Mouse (Mus musculus): ENCODE results near the gene Gm6034.
"Not testable (repeated sequence)": the region's sequence is repeated elsewhere in the genome, so short reads cannot be mapped to it uniquely, and the experiment has no call there.

The Gm6034 gene

DNA sequence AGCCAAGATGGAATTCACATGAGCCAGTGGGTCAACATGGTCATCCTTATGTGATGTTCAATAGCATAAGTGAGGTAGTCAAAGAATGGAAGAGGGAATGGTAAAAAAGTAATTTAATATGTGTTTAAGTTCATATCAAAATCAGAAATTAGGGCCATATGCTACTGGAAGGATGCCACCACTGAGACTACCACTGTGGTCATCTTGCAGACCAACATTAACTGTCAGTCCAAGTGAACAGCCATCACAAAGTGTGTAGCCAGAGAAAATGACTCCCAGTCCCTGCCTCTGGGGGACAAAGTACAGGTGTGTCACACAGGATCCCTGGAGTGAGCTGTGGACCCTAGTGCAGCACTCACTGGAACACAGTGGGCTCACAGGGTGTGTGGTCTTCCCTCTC lies 39.1 kb downstream of the Gm6034 start:
- DNase-seq (ENCODE audit: low spot score in 2 of 2) = not testable (repeated sequence)

DNA sequence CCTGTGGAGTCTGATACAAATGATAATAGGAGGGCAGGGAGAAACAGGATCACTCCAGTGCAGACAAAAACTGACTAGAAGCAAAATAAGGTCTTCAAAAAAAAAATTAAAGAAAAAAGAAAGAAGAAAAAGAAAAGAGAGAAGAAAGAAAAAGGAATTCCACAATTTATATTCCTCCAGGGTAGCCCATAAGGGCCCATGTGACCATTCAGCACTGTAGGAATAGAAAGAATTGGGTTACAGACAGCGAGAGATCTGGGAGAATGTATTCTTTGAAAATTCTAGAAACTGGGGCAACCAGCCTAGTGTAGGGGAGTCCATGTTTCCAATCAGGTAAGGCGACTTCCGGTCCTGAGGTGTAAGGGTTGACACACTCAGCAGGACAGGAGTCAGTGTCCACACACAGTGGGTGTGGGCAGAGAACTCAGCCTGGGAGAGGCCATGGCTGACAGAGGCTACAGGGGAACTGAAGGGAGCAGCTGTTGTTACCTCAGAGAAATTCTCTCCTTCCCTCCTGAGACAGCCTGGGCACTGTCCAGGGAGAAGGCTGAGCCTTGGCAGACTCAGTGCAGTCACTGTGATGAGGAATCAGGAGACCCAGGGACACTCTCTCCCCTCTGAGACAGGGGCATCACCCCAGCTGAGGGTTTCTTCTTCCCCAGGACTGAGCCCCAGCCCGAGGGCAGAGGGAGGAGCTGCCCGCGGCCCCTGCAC lies 39.9 kb downstream of the Gm6034 start:
- not testable (repeated sequence) for DNase-seq (ENCODE audit: low spot score in 2 of 2)

DNA sequence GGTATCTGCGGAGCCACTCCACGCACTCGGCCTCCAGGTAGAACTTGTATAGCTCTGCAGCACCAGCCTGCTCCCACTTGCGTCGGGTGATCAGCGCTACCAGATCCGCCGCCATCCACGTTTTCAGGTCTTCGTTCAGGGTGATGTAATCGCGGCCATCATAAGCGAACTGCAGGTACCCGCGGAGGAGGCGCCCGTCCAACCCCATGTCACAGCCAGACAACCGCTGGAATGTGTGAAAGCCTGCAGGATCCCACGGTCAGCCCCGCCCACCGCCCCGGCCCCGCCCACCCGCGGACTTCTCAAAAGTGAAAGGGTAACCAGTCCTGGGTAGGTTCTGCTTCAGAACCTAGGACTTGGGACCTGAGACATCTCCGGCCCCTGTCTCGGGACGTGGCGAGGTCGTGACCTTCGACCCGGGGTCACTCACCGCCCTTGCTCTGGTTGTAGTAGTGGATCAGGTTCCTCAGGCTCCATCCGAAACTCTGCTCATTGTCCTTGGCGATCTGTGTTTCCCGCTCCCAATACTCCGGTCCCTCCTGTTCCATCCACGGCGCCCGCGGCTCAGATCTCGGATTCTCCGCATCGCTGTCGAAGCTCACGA lies 40.6 kb downstream of the Gm6034 start:
- DNase-seq (ENCODE audit: low spot score in 2 of 2) = peak in 1 of 2 experiments; percentile 8

DNA sequence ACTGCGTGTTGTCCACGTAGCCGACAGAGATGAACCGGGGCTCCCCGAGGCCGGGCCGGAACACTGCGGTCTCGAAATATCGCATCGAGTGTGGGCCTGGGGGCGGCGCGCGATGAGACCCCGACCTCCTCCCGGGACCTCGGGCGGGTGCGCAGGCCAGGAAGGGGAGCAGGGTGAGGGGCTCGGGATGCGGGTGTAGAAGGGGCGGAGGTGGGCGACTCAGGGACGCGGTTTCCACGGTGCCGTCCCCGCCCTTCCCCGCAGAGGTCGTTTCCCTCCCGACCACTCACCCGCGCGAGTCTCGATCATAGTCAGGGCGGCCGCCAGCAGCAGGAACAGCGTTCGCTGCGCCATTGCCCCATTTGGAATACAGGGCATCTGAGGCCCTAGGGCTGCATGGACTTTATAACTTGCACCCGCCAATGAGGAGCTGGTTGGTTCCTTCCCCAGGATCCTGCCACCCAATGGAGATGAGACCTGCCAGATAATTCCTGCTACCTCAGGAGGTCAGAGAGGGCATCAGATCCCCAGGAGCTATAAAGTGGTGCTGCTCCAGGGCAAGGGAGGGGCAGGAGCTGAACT lies 41.2 kb downstream of the Gm6034 start:
- DNase-seq (ENCODE audit: low spot score in 2 of 2) = no peak

DNA sequence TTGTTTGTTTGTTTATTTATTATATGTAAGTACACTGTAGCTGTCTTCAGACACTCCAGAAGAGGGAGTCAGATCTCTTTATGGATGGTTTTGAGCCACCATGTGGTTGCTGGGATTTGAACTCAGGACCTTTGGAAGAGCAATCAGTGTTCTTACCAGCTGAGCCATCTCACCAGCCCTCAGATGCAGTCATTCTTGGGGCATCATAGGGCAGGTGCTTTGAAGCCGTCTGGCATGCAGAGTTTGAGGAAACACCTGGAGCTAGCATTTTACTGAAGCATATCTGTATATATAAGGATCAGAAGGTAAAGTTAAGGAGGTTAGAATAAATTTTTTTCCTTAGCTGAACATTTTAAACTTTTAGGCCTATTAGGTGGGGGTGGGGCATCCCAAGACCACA lies 43.2 kb downstream of the Gm6034 start:
- not testable (repeated sequence) for DNase-seq (ENCODE audit: low spot score in 2 of 2)

DNA sequence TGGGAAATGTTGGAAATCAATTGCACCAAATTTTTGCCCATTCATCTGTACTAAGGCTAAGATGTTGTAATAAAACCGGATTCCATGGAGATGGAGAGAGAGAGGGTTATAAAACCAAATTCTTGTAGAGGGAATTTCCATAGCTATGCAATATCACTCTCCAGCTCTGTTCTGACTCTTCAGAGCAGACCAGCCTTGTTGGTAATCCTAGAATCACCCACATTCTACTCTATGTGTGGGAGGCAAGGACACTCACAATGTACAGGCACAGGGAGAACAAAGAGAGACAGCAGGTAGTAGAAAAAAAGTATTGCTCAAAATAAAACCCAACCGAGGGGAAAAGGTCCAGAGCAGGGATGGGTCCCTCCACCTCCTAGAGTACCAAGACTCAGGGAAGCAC lies 49.2 kb downstream of the Gm6034 start:
- DNase-seq (ENCODE audit: low spot score in 2 of 2) = not testable (repeated sequence)

DNA sequence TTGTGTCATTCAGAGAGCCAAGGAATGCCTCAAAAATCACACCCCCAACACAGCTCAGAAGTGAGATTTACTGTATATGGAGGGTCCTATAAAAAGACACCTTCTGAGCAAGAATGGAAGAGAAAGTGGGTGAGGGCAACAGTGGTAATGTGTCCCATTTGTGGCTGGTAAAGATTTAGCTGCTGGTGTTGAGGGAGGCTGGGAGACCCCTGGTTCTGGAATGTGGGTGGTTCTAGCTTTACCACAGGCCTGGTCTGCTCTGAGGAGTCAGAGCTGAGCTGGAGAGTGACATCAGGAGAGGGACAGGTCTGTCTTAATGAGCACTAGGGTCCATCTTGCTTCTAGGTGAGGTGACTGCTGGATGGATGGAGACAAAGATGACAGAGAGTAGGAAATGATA lies 49.8 kb downstream of the Gm6034 start:
- not testable (repeated sequence) for DNase-seq (ENCODE audit: low spot score in 2 of 2)

DNA sequence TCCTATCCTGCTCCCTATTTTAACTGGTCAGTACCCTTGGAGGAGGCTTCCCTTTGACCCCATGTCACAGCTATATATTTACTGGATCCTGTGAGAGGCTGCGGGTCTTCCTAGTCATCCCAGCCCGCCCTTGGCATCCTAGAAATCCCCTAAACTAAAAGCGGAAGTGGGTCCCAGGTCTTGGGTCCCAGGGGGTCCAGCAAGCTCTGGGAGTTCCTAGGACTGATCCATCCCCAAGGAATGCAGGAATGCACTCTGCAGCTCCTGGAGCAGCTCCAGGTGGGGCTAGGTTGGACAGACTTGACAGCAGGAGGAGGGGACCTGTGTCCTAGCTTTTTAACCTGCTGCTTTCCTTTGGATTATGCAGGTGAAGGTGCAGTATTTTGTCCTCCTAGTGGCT lies 51.2 kb downstream of the Gm6034 start:
- DNase-seq (ENCODE audit: low spot score in 2 of 2) = no peak

DNA sequence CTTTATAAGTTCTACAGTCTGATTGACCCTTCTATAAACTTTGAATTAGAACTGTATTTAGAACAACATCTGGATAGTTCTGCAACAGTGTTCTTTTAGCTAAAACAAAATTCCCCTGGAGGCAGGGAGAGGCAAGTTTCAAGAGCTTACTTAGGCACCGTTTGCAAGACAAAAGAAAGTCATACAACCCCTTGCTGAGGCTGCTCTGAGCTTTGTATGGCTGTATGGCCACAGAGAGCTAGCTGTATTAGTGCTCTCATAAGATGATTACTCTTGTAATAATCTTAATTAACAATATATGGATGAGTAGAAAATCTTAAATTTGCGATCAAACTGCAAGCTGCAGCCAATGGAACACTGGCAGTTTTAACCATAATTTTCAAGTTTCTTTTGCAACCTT lies 56.8 kb downstream of the Gm6034 start:
- DNase-seq (ENCODE audit: low spot score in 2 of 2) = not testable (repeated sequence)

DNA sequence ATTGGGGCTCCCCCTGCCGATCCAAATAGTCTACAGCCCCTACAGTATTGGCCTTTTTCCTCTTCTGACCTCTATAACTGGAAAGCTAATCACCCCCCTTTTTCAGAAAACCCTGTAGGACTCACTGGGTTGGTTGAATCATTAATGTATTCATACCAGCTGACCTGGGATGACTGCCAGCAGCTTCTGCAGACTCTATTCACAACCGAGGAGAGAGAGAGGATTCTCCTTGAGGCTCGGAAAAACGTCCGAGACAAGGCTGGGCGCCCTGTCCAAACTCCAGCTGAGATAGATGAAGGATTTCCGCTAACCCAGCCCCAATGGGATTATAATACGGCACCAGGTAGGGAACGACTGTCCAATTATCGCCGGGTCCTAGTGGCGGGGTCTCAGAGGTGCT lies 59.3 kb downstream of the Gm6034 start:
- DNase-seq (ENCODE audit: low spot score in 2 of 2) = not testable (repeated sequence)
